Mouse (Mus musculus): Measurements from ENCODE around the gene Hemgn.

- no peak for TF ChIP-seq POLR2A (IDR thresholded peaks at IDR 0.05; ENCODE audit: insufficient read depth, low read depth, low read length)
- TF ChIP-seq CTCF (IDR thresholded peaks at IDR 0.05; ENCODE audit: insufficient read depth, low read depth, low read length): no peak
Measured at GRCm38 (mm10) chr4:46410677-46411076, 2.6 kb downstream of the Hemgn start.
